Mouse (Mus musculus): Measurements from ENCODE around the gene Stpg2.
"Not testable (repeated sequence)": the region's sequence is repeated elsewhere in the genome, so short reads cannot be mapped to it uniquely, and the experiment has no call there.

The Stpg2 gene

DNA sequence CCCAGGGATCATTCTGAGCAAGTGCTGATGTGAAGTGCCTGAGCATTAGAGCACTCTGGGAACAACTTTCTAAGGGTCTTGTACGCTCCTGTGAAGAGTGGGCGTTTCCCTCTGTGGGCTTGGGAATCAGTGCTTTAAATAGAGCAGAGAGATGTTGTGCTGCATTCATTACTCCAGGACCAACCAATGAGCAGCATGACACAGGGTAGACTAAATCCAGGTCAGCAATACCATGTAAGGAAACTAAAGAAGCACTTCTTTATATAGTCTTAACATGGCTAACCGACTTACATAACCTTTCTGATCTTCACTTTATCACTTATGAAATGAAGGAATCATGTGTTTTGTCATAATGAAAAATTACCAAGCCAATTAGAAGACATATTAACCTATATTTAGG lies 290.4 kb downstream of the Stpg2 start:
- no peak for DNase-seq

DNA sequence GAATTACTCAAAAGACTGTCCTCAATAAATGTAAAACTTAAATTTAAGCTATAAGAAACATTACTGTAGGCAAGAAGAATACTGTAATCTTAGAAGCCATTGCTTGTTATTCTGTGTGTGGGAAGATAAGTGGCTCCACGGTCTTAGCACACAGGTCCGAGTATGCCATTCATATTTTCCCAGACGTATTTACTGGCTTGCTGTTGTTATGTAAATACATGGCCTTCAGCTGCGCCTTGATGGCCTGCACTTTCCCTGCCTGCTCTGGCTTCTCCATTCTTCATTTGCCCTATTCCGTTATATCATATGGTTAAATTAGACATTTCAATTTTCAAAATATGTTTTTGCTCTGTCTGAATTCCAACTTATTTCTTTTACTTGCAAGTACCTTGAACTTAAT lies 296.7 kb downstream of the Stpg2 start:
- no peak for DNase-seq

GRCm38 (mm10) chr3:139509275-139509985 lies 303.9 kb downstream of the Stpg2 start:
- DNase-seq: no peak

GRCm38 (mm10) chr3:139578496-139578895 lies 373.0 kb downstream of the Stpg2 start:
- no peak for DNase-seq

- no peak for DNase-seq
Observed at GRCm38 (mm10) chr3:139581298-139581697, 375.8 kb downstream of the Stpg2 start.

GRCm38 (mm10) chr3:139599508-139599907 lies 394.0 kb downstream of the Stpg2 start:
- no peak for DNase-seq

GRCm38 (mm10) chr3:139608267-139608666 lies 402.8 kb downstream of the Stpg2 start:
- not testable (repeated sequence) for DNase-seq

DNA sequence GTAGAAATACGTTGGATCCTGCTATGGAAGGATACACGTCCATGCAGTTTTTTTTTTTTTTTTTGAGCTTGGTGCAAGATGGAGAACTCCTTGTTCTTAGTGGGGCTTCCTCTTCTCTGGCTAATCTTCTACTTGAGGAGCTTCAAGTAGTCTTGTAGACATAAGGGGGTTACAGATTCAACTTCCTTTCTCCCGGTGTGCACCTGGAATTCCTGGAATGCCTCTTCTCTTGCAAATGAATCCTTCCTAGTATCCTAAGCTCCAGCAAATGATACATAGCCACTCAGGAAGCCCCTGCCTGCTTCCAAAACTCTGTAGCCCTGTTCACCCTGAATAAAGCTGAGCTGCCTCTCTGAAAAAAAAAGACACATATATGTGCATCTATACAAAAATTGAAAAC lies 409.1 kb downstream of the Stpg2 start:
- no peak for DNase-seq

DNA sequence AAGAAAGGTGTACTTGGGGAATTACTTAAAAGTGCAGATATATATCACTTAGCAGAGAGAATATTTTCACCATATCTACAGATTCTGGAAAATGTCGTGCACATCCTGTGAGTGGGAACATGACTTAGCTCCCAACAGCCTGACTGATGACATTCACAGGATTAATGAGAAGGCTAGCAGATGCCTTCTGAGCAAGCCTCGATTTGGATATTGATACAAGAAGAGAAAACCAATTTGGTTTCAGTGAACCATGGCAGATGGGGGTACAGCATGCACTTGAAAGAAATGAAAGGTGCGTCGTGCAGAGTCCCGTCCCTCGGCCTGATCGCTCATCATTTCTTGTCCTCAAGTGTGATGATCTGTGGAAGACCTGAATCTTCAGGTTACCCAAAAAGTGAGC lies 410.3 kb downstream of the Stpg2 start:
- no peak for DNase-seq

DNA sequence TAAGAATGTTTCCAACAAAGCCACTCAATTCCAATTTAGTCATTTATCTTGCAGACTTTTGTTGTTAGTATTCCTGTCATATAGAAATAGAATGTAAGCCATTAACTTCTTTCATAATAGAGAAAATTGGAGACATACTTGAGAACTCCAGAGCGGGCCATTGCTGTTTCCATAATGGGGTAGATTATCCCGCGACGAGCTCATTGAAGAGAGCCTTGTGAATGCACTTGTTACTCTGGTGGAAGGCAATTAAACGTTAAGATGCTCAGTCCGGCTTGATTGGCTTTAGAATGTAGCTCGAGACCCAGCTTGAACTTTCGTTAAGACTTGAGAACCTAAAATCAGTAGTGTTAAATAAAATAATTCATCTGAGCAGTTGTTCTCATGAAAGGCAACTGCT lies 432.4 kb downstream of the Stpg2 start:
- no peak for DNase-seq

DNA sequence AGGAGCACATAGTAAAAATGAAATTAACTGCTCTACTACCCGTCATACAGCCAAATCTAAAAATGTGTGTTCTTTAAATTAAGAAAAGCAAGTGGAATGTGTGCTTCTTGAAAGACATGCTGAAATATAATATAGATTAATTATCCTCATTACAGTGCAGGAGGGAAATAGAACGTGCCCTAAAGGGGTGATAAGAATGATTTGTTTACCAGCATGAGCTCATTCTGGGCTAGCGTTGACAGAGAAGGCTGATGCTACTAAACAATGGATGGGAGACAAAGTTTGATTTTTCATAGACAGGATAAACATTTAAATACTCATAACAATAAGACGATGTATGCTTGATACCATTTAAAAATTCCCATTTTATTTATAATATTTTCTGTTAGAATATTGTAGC lies 446.0 kb downstream of the Stpg2 start:
- DNase-seq: no peak

DNA sequence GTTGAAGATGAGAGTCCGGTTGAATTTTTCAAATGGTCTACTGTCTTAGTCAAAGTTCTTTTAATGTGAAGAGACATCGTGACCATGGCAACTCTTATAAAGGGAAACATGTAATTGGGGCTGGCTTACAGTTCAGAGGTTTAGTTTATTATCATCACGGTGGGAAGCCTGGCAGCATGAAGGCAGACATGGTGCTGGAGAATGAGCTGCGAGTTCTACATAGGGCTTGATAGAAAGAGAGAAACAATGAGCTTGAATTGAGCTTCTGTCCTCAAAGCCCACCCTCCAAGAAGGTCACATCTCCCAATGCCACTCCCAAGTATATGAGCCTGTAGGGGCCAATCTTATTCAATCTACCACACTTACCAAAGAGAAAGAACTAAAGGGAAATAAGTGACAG lies 453.9 kb downstream of the Stpg2 start:
- DNase-seq: no peak

- no peak for DNase-seq
Observed at GRCm38 (mm10) chr3:139662241-139662640, 456.7 kb downstream of the Stpg2 start.

GRCm38 (mm10) chr3:139663712-139664245 lies 458.3 kb downstream of the Stpg2 start:
- no peak for DNase-seq

- no peak for DNase-seq
Observed at GRCm38 (mm10) chr3:139665047-139665446, 459.6 kb downstream of the Stpg2 start.

DNA sequence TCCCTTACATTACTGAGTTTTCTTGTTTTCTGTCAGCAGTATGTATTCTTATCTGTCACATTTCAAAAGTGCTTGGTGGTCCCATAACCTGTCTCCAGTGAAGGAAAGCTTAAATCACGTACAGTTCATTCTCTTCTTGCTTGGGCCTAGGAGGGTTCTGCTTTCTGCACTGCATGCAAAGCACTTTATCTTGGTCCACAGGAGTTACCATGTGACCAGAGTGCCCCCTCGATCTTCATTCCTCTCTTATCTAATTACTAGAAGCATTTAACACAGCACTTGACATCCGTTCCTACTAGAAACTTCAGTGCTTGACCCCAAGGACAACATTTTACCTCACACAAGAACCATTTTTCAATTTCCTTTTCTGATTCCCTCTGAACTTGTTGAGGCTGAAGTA lies 470.7 kb downstream of the Stpg2 start:
- DNase-seq: no peak

GRCm38 (mm10) chr3:139676723-139677122 lies 471.2 kb downstream of the Stpg2 start:
- DNase-seq: no peak

- DNase-seq: not testable (repeated sequence)
Observed at GRCm38 (mm10) chr3:139704238-139704637, 498.7 kb downstream of the Stpg2 start.

DNA sequence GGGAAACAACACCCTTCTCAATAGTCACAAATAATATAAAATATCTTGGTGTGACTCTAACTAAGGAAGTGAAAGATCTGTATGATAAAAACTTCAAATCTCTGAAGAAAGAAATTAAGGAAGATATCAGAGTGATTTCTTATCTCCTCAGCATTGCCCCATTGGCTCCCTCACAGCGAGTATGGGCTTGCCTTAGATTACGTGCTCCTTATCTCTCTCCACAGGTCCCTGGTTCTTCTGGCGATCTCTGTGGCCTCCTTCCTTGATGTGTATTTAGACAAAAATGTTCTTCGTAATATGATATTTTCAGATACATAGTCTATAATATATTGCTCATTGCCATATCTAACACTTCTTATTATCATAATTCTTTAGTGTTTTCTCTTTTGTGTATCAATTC lies 501.9 kb downstream of the Stpg2 start:
- not testable (repeated sequence) for DNase-seq

- no peak for DNase-seq
Observed at GRCm38 (mm10) chr3:139709794-139710193, 504.3 kb downstream of the Stpg2 start.

- DNase-seq: no peak
Observed at GRCm38 (mm10) chr3:139728751-139729150, 523.3 kb downstream of the Stpg2 start.

- no peak for DNase-seq
Observed at GRCm38 (mm10) chr3:139729248-139729647, 523.8 kb downstream of the Stpg2 start.

DNA sequence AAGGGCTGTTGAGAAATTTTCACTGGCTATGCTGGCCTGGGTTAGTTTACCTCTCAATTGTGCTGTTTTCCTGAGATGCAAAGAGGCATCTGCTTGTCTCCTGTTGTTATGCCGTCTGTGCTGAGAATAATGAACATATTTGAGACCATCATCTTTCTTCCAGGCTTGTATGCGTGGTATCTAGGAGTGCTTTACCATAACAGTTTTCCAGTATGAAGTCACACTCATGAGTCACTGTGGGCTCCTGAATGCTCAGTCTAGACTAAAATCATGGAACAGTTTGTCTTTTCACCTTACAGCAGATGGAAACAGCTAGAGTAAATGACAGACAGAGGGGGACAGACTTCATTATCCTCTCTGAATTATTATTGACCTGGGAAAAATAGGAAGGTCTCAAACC lies 527.7 kb downstream of the Stpg2 start:
- DNase-seq: no peak

- DNase-seq: no peak
Observed at GRCm38 (mm10) chr3:139739388-139739787, 533.9 kb downstream of the Stpg2 start.
